Mouse (Mus musculus) C2C12 (cell line): Measurements from ENCODE around the gene Echdc3. TPM values are rescaled to one million over a fixed set of nuclear protein-coding genes. Genes with fewer than 3 reads are reported as not detected.
A peak's percentile ranks its signal among the peaks of the same experiment; 100 is the strongest.

Experiments used
- H3K27me3 ChIP-seq: one replicate; pipeline ENCODE4 v1.6.1; 2011; ENCODE audit not compliant: control insufficient read depth, insufficient read depth, insufficient read length
- H3K36me3 ChIP-seq: one replicate; pipeline ENCODE4 v1.6.1; 2011; ENCODE audit not compliant: control insufficient read depth, insufficient read depth
- H3K4me3 ChIP-seq: one replicate; pipeline ENCODE4 v1.5.1; 2011; ENCODE audit warnings: mild to moderate bottlenecking, control low read depth; ENCODE audit not compliant: poor library complexity, insufficient read depth, severe bottlenecking
- H3K79me2 ChIP-seq: one replicate; pipeline ENCODE4 v1.6.1; 2011; ENCODE audit not compliant: control insufficient read depth, insufficient read depth
- H3K79me3 ChIP-seq: one replicate; pipeline ENCODE4 v1.6.1; 2011; ENCODE audit warnings: low read depth, control low read depth
- H3ac ChIP-seq: one replicate; pipeline ENCODE3; 2011; ENCODE audit warnings: low read depth; ENCODE audit not compliant: control insufficient read depth, insufficient read length
- CEBPB ChIP-seq: IDR thresholded peaks from one replicate; pipeline ENCODE4 v1.6.1; 2011; ENCODE audit warnings: low read depth, mild to moderate bottlenecking, control low read depth, moderate library complexity
- CTCF ChIP-seq: IDR thresholded peaks from one replicate; pipeline ENCODE4 v1.5.1; 2011; ENCODE audit not compliant: control insufficient read depth, insufficient read depth, insufficient read length
- FOSL1 ChIP-seq: IDR thresholded peaks from one replicate; pipeline ENCODE4 v1.8.0; 2011; ENCODE audit warnings: mild to moderate bottlenecking, low read length; ENCODE audit not compliant: poor library complexity, insufficient read depth, severe bottlenecking
- MAX ChIP-seq: IDR thresholded peaks from one replicate; pipeline ENCODE4 v1.6.1; 2011; ENCODE audit warnings: mild to moderate bottlenecking, control low read depth
- MYOD1 ChIP-seq: IDR thresholded peaks from one replicate; pipeline ENCODE4 v1.6.1; 2011; ENCODE audit warnings: low read depth; ENCODE audit not compliant: control insufficient read depth, insufficient read length
- MYOG ChIP-seq: IDR thresholded peaks from one replicate; pipeline ENCODE4 v1.6.1; 2011; ENCODE audit not compliant: control insufficient read depth, insufficient read length; ENCODE audit errors: extremely low read depth
- USF1 ChIP-seq: IDR thresholded peaks from one replicate; pipeline ENCODE4 v1.6.1; 2011; ENCODE audit warnings: low read depth, mild to moderate bottlenecking, control low read depth, moderate library complexity
- polyA plus RNA-seq: library from polyadenylated mRNA; unstranded; fragments of >200 nt; fragmentation: generic; extraction: Trizol; gene quantifications from one replicate; pipeline ENCODE4 v1.2.1, GENCODE M21; 2012; ENCODE audit warnings: missing spikeins

Gene Echdc3
- polyA plus RNA-seq, 1 experiment: 2.9 TPM

DNA sequence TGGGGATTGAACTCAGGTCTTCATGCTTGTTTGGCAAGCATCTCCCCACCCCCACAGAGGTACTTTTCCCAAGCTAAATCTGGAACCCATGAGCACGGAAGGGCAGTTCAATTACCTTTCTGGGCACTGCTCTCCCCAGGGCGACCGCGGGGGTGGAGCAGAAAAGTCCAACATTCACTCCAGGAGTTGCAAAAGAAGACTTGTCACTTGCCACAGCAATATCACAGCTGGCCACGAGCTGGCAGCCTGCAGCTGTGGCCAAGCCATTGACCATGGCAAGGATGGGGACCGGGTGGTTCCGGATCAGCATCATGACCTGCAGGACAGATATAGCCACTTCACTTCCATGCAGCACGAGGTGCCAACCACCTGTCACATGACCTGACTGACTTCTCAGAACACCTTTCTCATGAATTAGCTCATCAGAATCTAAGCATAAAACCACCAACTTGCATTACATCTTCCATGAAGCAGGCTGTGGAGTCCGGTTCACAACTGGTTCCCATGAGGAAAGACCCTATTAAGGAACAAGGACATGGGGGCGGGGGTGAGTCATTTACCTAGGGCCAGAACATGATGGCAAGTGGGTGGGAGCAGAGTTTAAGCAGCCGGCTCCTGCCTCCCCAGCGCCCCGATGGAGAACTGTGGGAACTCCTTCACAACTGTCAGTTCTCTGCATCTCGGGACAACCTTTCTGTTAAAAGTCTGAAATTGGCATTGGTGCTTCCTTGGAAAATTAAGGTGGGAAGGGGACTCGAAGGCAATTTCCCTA lies 17.2 kb downstream of the Echdc3 start:
- no peaks in the 10 kb centered on the region for H3K79me3 ChIP-seq

DNA sequence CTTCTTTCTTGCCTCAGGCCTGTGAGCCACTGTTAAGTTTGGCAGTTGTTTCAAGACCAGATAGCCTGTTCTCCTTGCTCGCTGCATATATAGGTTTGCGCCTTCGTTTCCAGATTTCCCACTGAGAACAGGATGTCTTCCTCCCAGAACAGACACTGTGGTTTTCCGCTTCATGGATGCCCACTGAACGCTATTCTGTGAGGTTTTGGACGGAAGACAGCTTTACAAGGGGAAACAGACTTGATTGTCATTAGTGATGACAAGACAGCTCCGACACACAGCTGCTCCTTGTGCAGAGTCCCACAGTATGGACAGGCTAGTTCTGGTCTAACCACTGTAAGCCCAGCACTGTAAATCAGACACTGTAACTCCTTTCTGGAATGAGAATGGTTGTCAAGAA lies 18.3 kb downstream of the Echdc3 start:
- no peaks in the 10 kb centered on the region for H3K79me3 ChIP-seq
- H3K79me2 ChIP-seq: no peaks in the 10 kb centered on the region
- H3K4me3 ChIP-seq: no peak overlapping the region
- H3ac ChIP-seq: no peak overlapping the region
- peaks cover 4% of the 10 kb centered on the region for H3K27me3 ChIP-seq
- TF ChIP-seq CEBPB (no peak), CTCF (no peak), MYOG (no peak), FOSL1 (no peak), USF1 (no peak), MAX (no peak), MYOD1 (no peak)
- H3K36me3 ChIP-seq: no peaks in the 10 kb centered on the region

More for the DNA sequence above, 17.2 kb downstream of the Echdc3 start:
- H3K36me3 ChIP-seq: no peaks in the 10 kb centered on the region
- no peaks in the 10 kb centered on the region for H3K79me2 ChIP-seq
- TF ChIP-seq USF1 (no peak), CEBPB (no peak), MYOD1 (no peak), MYOG (no peak), FOSL1 (no peak), CTCF (no peak), MAX (no peak)
- H3K27me3 ChIP-seq: no peaks in the 10 kb centered on the region
- H3ac ChIP-seq: no peak overlapping the region
- H3K4me3 ChIP-seq: no peak overlapping the region

DNA sequence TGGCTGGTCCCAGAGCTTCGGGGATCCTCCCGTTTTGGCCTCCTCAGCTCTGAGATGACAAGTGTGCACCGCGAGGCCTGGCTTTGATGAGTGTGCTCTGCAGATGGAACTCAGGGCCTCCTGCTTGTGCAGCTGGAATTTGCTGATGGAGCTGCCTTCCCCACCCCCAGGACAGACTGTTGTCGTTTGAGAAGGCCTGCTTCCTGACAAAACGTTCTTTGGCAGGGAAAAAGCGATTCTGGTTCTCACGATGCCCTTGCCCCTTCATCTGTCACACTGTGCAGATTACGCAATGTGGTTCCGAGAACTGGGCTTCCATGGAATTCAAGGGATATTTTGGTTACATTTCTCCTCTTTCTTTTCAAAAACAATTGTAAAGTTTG lies 19.3 kb downstream of the Echdc3 start:
- TF ChIP-seq CTCF (no peak), FOSL1 (no peak), MAX (no peak), MYOD1 (no peak), MYOG (no peak), CEBPB (peak; percentile 16), USF1 (no peak)

DNA sequence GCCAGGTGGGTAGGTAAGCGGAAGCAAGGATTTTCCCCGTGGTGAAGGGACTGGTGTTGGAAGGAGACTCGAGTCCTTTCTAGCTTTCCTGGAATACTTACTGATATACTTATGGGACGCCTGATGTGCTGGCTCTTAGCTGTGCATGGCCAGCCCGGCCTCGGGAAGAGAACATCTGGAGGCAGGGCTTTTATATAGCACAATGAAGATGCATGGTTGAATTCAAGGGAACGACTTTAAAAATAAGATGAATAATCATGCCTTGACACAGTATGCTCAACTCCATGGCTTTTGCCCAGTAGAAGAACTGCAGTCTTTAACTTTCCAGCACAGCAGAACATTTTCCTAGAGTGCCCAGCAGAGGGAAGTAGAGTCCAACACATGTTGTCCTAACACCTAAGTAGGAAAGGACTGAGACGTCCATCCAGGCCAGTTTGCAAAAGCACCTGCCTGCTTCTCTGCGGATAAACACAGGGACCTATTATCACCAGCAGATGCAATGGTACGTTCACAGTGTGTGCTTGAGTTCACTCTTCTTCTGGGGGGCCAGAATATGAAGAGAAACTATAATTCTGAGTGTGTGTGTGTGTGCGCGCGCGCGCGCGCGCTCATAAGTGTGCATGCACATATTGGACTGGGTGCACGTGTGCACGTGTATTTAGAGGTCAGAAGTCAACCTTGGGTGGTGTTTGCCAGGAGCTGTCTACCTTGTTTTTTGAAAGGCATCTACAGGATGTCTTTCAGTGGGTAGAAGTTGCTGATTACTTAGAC lies 19.8 kb downstream of the Echdc3 start:
- Histone ChIP-seq H3K79me2 (no peaks in the 10 kb centered on the region), H3K4me3 (no peak overlapping the region), H3K79me3 (no peaks in the 10 kb centered on the region), H3K27me3 (peaks cover 4% of the 10 kb centered on the region), H3K36me3 (no peaks in the 10 kb centered on the region), H3ac (no peak overlapping the region)
- no peak for TF ChIP-seq MYOD1
- peak; percentile 10 for TF ChIP-seq CTCF
- TF ChIP-seq USF1: no peak

More for the DNA sequence above, 19.3 kb downstream of the Echdc3 start:
- Histone ChIP-seq H3K79me3 (no peaks in the 10 kb centered on the region), H3K27me3 (peaks cover 4% of the 10 kb centered on the region), H3K36me3 (no peaks in the 10 kb centered on the region), H3K4me3 (no peak overlapping the region), H3ac (no peak overlapping the region), H3K79me2 (no peaks in the 10 kb centered on the region)

DNA sequence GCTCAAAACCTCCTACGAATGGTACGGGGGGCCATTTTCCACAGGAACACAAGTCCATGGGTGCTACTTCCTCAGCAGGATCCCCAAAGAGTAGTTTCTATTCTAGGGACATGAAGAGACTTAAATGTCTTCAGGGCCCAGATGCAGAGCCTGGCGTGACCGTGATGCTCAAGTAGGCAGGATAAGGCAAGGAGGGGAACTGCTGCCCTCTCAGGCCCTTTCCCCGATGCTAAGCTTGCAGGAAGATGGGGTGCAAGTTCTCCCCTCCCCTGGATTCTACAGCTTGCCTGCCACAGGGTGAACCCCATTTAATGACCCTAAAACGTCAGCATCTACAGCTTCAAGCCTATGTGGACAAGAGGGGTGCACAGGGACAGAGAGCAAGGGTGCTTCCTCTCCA lies 22.8 kb downstream of the Echdc3 start:
- peaks cover 7% of the 10 kb centered on the region for H3K27me3 ChIP-seq
- no peak overlapping the region for H3ac ChIP-seq
- TF ChIP-seq CEBPB (no peak), MYOG (no peak), MYOD1 (no peak), FOSL1 (no peak), MAX (no peak), USF1 (no peak), CTCF (no peak)
- no peaks in the 10 kb centered on the region for H3K79me2 ChIP-seq
- no peak overlapping the region for H3K4me3 ChIP-seq
- no peaks in the 10 kb centered on the region for H3K36me3 ChIP-seq
- no peaks in the 10 kb centered on the region for H3K79me3 ChIP-seq
